Mouse (Mus musculus) kidney, postnatal 0 days (tissue): ENCODE results near the gene Kmt2a. TPM values are rescaled to one million over a fixed set of nuclear protein-coding genes. Genes with fewer than 3 reads are reported as not detected.

ENCODE experiments used
- ATAC-seq: fragments of 200-750 bp; cut with Nextera tagmentation; replicated peaks from 2 replicates; pipeline ENCODE4 v1.8.0; 2017; ENCODE audit warnings: low read depth, moderate number of reproducible peaks, moderate TSS enrichment, moderate library complexity; ENCODE audit not compliant: low FRiP score
- DNase-seq: peaks from one replicate; pipeline ENCODE4 v3.0.0-alpha.2; 2016; ENCODE audit warnings: low spot score
- H3K27ac ChIP-seq: fragments of 300-500 bp; sonication (generic); 2 replicates; pipeline ENCODE4 v1.5.1; 2014; ENCODE audit warnings: mild to moderate bottlenecking
- H3K27me3 ChIP-seq: fragments of 300-500 bp; sonication (generic); 2 replicates; pipeline ENCODE4 v1.6.1; 2014; ENCODE audit warnings: low read length, mixed read lengths; ENCODE audit not compliant: insufficient read depth
- H3K36me3 ChIP-seq: fragments of 300-500 bp; sonication (generic); 2 replicates; pipeline ENCODE4 v1.6.1; 2014; ENCODE audit warnings: low read length, mixed read lengths; ENCODE audit not compliant: insufficient read depth
- H3K4me1 ChIP-seq: fragments of 300-500 bp; sonication (generic); replicated peaks from 2 replicates; pipeline ENCODE4 v1.6.1; 2014; ENCODE audit warnings: antibody characterized with exemption, low read length, mixed read lengths; ENCODE audit not compliant: insufficient read depth
- H3K4me2 ChIP-seq: fragments of 300-500 bp; sonication (generic); 2 replicates; pipeline ENCODE4 v1.6.1; 2014; ENCODE audit warnings: mild to moderate bottlenecking, low read length, moderate library complexity, mixed read lengths
- H3K4me3 ChIP-seq: fragments of 300-500 bp; sonication (generic); replicated peaks from 2 replicates; pipeline ENCODE4 v1.5.1; 2014; ENCODE audit warnings: low read depth, low read length
- H3K9ac ChIP-seq: fragments of 300-500 bp; sonication (generic); 2 replicates; pipeline ENCODE4 v1.6.1; 2014; ENCODE audit warnings: low read depth, low read length
- H3K9me3 ChIP-seq: fragments of 300-500 bp; sonication (generic); replicated peaks from 2 replicates; pipeline ENCODE4 v1.6.1; 2016; ENCODE audit warnings: low read length, inconsistent platforms, mixed read lengths
- CTCF ChIP-seq: IDR thresholded peaks from 2 replicates; pipeline ENCODE4 v1.5.1; 2016; ENCODE audit warnings: antibody characterized with exemption, low read depth, mild to moderate bottlenecking, moderate library complexity
- WGBS: fragments of 180-500 bp; shearing (Covaris S2); extraction: QIAGEN DNeasy Blood & Tissue Kit; methylation state at CpG from one replicate; pipeline ENCODE4 v1.1.7; 2014; 5-methylcytosine and 5-hydroxymethylcytosine counted together
- polyA plus RNA-seq: library from polyadenylated mRNA; unstranded; fragments of >200 nt; fragmentation: Nextera tagmentation; extraction: Ambion mirVana; gene quantifications from 2 replicates; pipeline ENCODE4 v1.2.1, GENCODE M21; 2015

Gene Kmt2a
- polyA plus RNA-seq, 1 experiment from 2014 or later = 6.6 TPM

- H3K4me3 ChIP-seq = no peak overlapping the region
- no peaks in the 10 kb centered on the region for H3K27me3 ChIP-seq
- DNase-seq (no peak), ATAC-seq (no peak)
- H3K9me3 ChIP-seq = no peaks in the 10 kb centered on the region
- no peak for TF ChIP-seq CTCF
- H3K4me1 ChIP-seq = no peaks in the 10 kb centered on the region
- 55% methylated on average over 4 of the region's 4 CpGs for WGBS
- H3K27ac ChIP-seq = no peak overlapping the region
- H3K9ac ChIP-seq = no peak overlapping the region
- H3K36me3 ChIP-seq = no peaks in the 10 kb centered on the region
- no peak overlapping the region for H3K4me2 ChIP-seq
Measured at GRCm38 (mm10) chr9:44897024-44897423, 15.9 kb upstream of the Kmt2a start.

- 57% methylated on average over 3 of the region's 3 CpGs for WGBS
- H3K9ac ChIP-seq = no peak overlapping the region
- no peak for TF ChIP-seq CTCF
- no peaks in the 10 kb centered on the region for H3K36me3 ChIP-seq
- no peaks in the 10 kb centered on the region for H3K27me3 ChIP-seq
- H3K27ac ChIP-seq = no peak overlapping the region
- no peak for DNase-seq
- no peak overlapping the region for H3K4me2 ChIP-seq
- ATAC-seq = no peak
- H3K4me3 ChIP-seq = no peak overlapping the region
- H3K4me1 ChIP-seq = no peaks in the 10 kb centered on the region
- H3K9me3 ChIP-seq = no peaks in the 10 kb centered on the region
Measured at GRCm38 (mm10) chr9:44892664-44893063, 11.6 kb upstream of the Kmt2a start.

GRCm38 (mm10) chr9:44891210-44891609, 10.1 kb upstream of the Kmt2a start:
- Histone ChIP-seq H3K27ac (no peak overlapping the region), H3K27me3 (no peaks in the 10 kb centered on the region), H3K9me3 (no peaks in the 10 kb centered on the region), H3K9ac (no peak overlapping the region), H3K4me2 (no peak overlapping the region), H3K4me1 (no peaks in the 10 kb centered on the region), H3K4me3 (no peak overlapping the region), H3K36me3 (no peaks in the 10 kb centered on the region)
- DNase-seq (no peak), ATAC-seq (no peak)
- TF ChIP-seq CTCF = no peak
- 88% methylated on average over 6 of the region's 6 CpGs for WGBS

- Histone ChIP-seq H3K4me2 (no peak overlapping the region), H3K27ac (no peak overlapping the region), H3K9me3 (no peaks in the 10 kb centered on the region), H3K36me3 (no peaks in the 10 kb centered on the region), H3K4me1 (no peaks in the 10 kb centered on the region), H3K4me3 (no peak overlapping the region), H3K27me3 (no peaks in the 10 kb centered on the region), H3K9ac (no peak overlapping the region)
- DNase-seq = no peak
- no peak for TF ChIP-seq CTCF
- WGBS = 69% methylated on average over 2 of the region's 2 CpGs
- no peak for ATAC-seq
Measured at GRCm38 (mm10) chr9:44890122-44890521, 9.0 kb upstream of the Kmt2a start.

- H3K4me3 ChIP-seq = no peak overlapping the region
- ATAC-seq = no peak
- TF ChIP-seq CTCF = no peak
- H3K9ac ChIP-seq = no peak overlapping the region
- no peaks in the 10 kb centered on the region for H3K9me3 ChIP-seq
- no peaks in the 10 kb centered on the region for H3K36me3 ChIP-seq
- DNase-seq = no peak
- H3K27ac ChIP-seq = no peak overlapping the region
- no peak overlapping the region for H3K4me2 ChIP-seq
- H3K27me3 ChIP-seq = no peaks in the 10 kb centered on the region
- 85% methylated on average over 7 of the region's 7 CpGs for WGBS
- no peaks in the 10 kb centered on the region for H3K4me1 ChIP-seq
Measured at GRCm38 (mm10) chr9:44888114-44888624, 7.1 kb upstream of the Kmt2a start.

- 0 out of 2 replicates have a peak overlapping the region, but pooled peaks have one; percentile 8 for H3K9ac ChIP-seq
- H3K4me3 ChIP-seq = peak overlapping the region; percentile 85
- ATAC-seq (peak; percentile 2; the same call in 1 of the 2 replicates), DNase-seq (peak; percentile 58)
- no peak; the same call in 1 of the 2 replicates for TF ChIP-seq CTCF
- peaks cover 6% of the 10 kb centered on the region for H3K4me1 ChIP-seq
- under 1% methylated on average over 21 of the region's 21 CpGs for WGBS
- H3K27ac ChIP-seq = no peak overlapping the region
- peak overlapping the region; percentile 91 for H3K4me2 ChIP-seq
- H3K27me3 ChIP-seq = no peaks in the 10 kb centered on the region
- H3K9me3 ChIP-seq = no peaks in the 10 kb centered on the region
- H3K36me3 ChIP-seq = no peaks in the 10 kb centered on the region
Measured at GRCm38 (mm10) chr9:44882981-44883569, 2.0 kb upstream of the Kmt2a start.
